Mouse (Mus musculus): ENCODE results near the gene Nmrk1. TPM values are rescaled to one million over a fixed set of nuclear protein-coding genes. Genes with fewer than 3 reads are reported as not detected.
A peak's percentile ranks its signal among the peaks of the same experiment; 100 is the strongest.

Gene Nmrk1
- polyA plus RNA-seq, 1 experiment from 2014 or later: 12.6 TPM

DNA sequence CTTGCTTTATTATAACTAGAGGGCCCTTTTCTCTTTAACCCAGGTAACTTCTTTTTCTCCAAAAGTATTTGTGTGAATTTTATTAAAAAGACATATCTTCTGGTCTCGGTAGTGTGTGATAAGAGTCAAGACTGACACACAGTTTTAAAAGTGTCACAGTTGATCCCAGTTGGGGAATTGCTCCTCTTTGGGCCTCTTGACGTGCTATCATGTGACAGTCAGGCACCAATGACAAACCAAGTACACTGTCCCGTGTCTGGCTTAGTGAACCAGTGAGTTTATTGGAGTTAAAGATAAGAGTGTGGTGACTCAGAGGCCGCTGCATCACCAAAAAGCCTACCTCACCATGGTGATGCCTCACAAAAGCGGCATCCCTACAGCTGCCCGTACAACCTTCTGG lies 12.3 kb downstream of the Nmrk1 start:
- Histone ChIP-seq H3K4me3 (ENCODE audit: low read depth, low read length) (no peak overlapping the region), H3K36me3 (replicated peaks; ENCODE audit: insufficient read depth, low read length) (peaks cover 5% of the 10 kb centered on the region; the same call in 1 of the 2 replicates), H3K4me2 (ENCODE audit: low read depth, low read length) (peak overlapping the region; percentile 39), H3K27ac (ENCODE audit: low read depth) (peak overlapping the region; percentile 70; the same call in 1 of the 2 replicates), H3K4me1 (ENCODE audit: insufficient read depth) (0 out of 2 replicates have a peak, but pooled peaks cover 3% of the 10 kb centered on the region), H3K27me3 (ENCODE audit: insufficient read depth, low read length) (no peaks in the 10 kb centered on the region), H3K9me3 (ENCODE audit: low read length) (no peaks in the 10 kb centered on the region), H3K9ac (replicated peaks) (no peak overlapping the region)
- peak; percentile 91 for ATAC-seq
- 44% methylated on average over 6 of the region's 6 CpGs for WGBS (ENCODE audit: insufficient replicate concordance)
- TF ChIP-seq EP300 (IDR thresholded peaks at IDR 0.05; ENCODE audit: low read depth): peak; percentile 31; the same call in 1 of the 2 replicates
- TF ChIP-seq CTCF (IDR thresholded peaks at IDR 0.05; ENCODE audit: low read depth): no peak
- peak; percentile 36 for DNase-seq

DNA sequence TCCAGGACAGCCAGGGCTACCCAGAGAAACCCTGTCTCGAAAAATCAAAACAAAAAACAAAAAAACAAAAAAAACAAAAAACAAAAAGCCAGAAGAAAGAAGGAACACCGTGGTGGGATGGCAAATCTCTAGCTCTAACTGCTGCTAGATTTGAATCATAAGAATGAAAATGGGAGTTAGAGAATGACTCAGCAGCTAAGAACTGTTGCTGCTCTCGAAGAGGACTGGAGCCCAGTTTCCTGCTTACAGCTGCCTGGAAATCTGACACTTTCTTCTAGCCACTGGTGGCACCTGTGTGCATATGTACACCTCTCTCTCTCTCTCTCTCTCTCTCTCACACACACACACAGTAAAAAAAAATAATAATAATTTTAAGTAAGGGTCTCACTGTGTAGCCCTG lies 14.6 kb downstream of the Nmrk1 start:
- DNase-seq (no peak), ATAC-seq (peak; percentile 18; the same call in 1 of the 2 replicates)
- Histone ChIP-seq H3K9me3 (ENCODE audit: low read length) (no peaks in the 10 kb centered on the region), H3K9ac (replicated peaks) (no peak overlapping the region), H3K4me1 (ENCODE audit: insufficient read depth) (0 out of 2 replicates have a peak, but pooled peaks cover 3% of the 10 kb centered on the region), H3K4me2 (ENCODE audit: low read depth, low read length) (no peak overlapping the region), H3K36me3 (replicated peaks; ENCODE audit: insufficient read depth, low read length) (peaks cover 5% of the 10 kb centered on the region; the same call in 1 of the 2 replicates), H3K4me3 (ENCODE audit: low read depth, low read length) (no peak overlapping the region), H3K27ac (ENCODE audit: low read depth) (peak overlapping the region; percentile 67), H3K27me3 (ENCODE audit: insufficient read depth, low read length) (no peaks in the 10 kb centered on the region)
- WGBS (ENCODE audit: insufficient replicate concordance): 40% methylated on average over 3 of the region's 3 CpGs
- TF ChIP-seq EP300 (IDR thresholded peaks at IDR 0.05; ENCODE audit: low read depth): no peak
- no peak for TF ChIP-seq CTCF (IDR thresholded peaks at IDR 0.05; ENCODE audit: low read depth)

- TF ChIP-seq CTCF (IDR thresholded peaks at IDR 0.05; ENCODE audit: low read depth): no peak
- TF ChIP-seq EP300 (IDR thresholded peaks at IDR 0.05; ENCODE audit: low read depth): 0 out of 2 replicates have a peak, but pooled peaks have one; percentile 35
- 21% methylated on average over 5 of the region's 5 CpGs for WGBS (ENCODE audit: insufficient replicate concordance)
- Histone ChIP-seq H3K4me1 (ENCODE audit: insufficient read depth) (0 out of 2 replicates have a peak, but pooled peaks cover 3% of the 10 kb centered on the region), H3K9ac (replicated peaks) (no peak overlapping the region), H3K27me3 (ENCODE audit: insufficient read depth, low read length) (no peaks in the 10 kb centered on the region), H3K9me3 (ENCODE audit: low read length) (no peaks in the 10 kb centered on the region), H3K36me3 (replicated peaks; ENCODE audit: insufficient read depth, low read length) (peaks cover 5% of the 10 kb centered on the region; the same call in 1 of the 2 replicates), H3K4me2 (ENCODE audit: low read depth, low read length) (no peak overlapping the region), H3K4me3 (ENCODE audit: low read depth, low read length) (no peak overlapping the region), H3K27ac (ENCODE audit: low read depth) (peak overlapping the region; percentile 67)
- DNase-seq: no peak
- peak; percentile 71 for ATAC-seq
These were observed 15.2 kb downstream of the Nmrk1 start for GRCm38 (mm10) chr19:18646853-18647420.

DNA sequence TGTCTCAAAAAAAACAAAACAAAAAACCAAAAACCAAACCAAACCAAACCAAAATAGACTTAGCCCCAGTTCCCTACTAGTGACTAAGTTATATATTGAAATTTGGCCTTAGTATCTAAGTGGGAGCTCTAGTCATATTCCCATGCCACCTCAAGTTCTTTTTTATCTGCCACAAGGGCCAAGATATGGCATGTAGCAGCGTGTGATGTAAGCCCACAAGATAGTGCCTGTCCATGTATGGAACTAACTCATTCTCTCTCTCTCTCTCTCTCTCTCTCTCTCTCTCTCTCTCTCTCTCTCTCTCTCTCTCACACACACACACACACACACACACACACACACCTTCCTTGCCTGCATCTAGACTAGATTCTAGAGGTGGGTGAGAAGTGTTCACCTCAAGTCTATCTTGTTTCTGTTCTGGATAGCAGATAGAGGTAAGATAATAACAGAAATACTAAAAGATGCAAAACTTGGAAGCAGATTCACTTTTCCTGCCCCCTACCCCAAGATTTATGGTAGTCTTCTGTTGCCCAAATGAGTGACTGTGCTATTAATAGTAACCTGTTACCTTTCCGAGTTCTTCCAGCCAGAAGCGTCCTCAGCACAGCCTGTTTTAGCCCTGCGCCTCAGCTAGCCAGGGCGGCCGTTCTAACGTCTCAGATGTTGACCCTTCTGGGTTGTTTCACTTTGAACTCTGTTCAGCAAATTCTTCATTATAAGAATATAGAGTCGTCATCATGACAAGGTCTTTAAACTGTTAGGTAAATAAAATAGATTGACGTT lies 16.2 kb downstream of the Nmrk1 start:
- Histone ChIP-seq H3K36me3 (replicated peaks; ENCODE audit: insufficient read depth, low read length) (peaks cover 3% of the 10 kb centered on the region; the same call in 1 of the 2 replicates), H3K4me2 (ENCODE audit: low read depth, low read length) (no peak overlapping the region), H3K9me3 (ENCODE audit: low read length) (no peaks in the 10 kb centered on the region), H3K4me3 (ENCODE audit: low read depth, low read length) (no peak overlapping the region), H3K4me1 (ENCODE audit: insufficient read depth) (0 out of 2 replicates have a peak, but pooled peaks cover 3% of the 10 kb centered on the region), H3K27me3 (ENCODE audit: insufficient read depth, low read length) (no peaks in the 10 kb centered on the region), H3K27ac (ENCODE audit: low read depth) (no peak overlapping the region), H3K9ac (replicated peaks) (no peak overlapping the region)
- DNase-seq (no peak), ATAC-seq (no peak)
- TF ChIP-seq CTCF (IDR thresholded peaks at IDR 0.05; ENCODE audit: low read depth) (no peak), EP300 (IDR thresholded peaks at IDR 0.05; ENCODE audit: low read depth) (no peak)
- WGBS (ENCODE audit: insufficient replicate concordance): 76% methylated on average over 9 of the region's 9 CpGs

DNA sequence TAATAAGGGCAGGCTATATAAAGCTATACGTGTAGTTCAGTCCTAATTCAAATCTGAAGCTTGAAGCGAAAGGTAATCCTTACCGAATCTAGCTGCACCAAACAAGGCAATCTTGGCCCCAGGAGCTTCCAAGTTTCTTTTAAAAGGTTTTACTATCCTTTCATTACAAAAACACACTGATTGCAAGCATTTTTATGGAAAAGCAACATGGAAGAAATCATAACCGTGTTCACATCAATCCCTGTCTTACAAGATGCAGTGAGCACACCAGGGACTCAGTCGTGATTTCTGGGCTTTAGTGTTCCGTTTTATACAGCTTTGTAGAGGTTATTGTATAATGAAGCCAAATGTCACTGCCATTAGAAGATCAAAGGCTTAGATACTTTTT lies 16.8 kb downstream of the Nmrk1 start:
- no peak overlapping the region for H3K4me2 ChIP-seq (ENCODE audit: low read depth, low read length)
- no peak overlapping the region for H3K27ac ChIP-seq (ENCODE audit: low read depth)
- no peaks in the 10 kb centered on the region for H3K27me3 ChIP-seq (ENCODE audit: insufficient read depth, low read length)
- ATAC-seq (no peak), DNase-seq (no peak)
- no peak for TF ChIP-seq EP300 (IDR thresholded peaks at IDR 0.05; ENCODE audit: low read depth)
- TF ChIP-seq CTCF (IDR thresholded peaks at IDR 0.05; ENCODE audit: low read depth): no peak
- H3K36me3 ChIP-seq (replicated peaks; ENCODE audit: insufficient read depth, low read length): peaks cover 3% of the 10 kb centered on the region; the same call in 1 of the 2 replicates
- no peak overlapping the region for H3K4me3 ChIP-seq (ENCODE audit: low read depth, low read length)
- H3K4me1 ChIP-seq (ENCODE audit: insufficient read depth): 0 out of 2 replicates have a peak, but pooled peaks cover 3% of the 10 kb centered on the region
- H3K9me3 ChIP-seq (ENCODE audit: low read length): no peaks in the 10 kb centered on the region
- WGBS (ENCODE audit: insufficient replicate concordance): 86% methylated on average over 6 of the region's 6 CpGs
- H3K9ac ChIP-seq (replicated peaks): no peak overlapping the region

DNA sequence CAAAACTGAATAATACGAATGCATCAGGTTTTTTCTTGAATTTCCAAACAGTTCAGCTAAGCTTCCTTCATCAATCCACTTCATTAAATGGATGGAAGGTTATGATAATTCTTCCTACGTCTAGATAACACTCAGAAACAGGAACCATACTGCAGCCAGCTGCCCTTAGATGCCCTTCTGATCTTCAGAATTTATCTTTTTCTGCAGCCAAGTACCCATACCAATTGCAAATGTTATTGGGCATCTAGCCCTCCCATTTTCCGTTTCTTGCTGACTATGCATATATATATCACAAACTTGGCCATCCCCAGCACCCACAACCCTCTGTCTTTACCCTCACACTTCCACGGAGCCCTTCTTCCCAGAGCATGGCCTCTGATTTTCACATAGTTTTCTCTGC lies 18.2 kb downstream of the Nmrk1 start:
- Histone ChIP-seq H3K4me2 (ENCODE audit: low read depth, low read length) (no peak overlapping the region), H3K9ac (replicated peaks) (no peak overlapping the region), H3K27me3 (ENCODE audit: insufficient read depth, low read length) (no peaks in the 10 kb centered on the region), H3K27ac (ENCODE audit: low read depth) (0 out of 2 replicates have a peak overlapping the region, but pooled peaks have one; percentile 31), H3K4me3 (ENCODE audit: low read depth, low read length) (no peak overlapping the region), H3K36me3 (replicated peaks; ENCODE audit: insufficient read depth, low read length) (peaks cover 3% of the 10 kb centered on the region; the same call in 1 of the 2 replicates), H3K4me1 (ENCODE audit: insufficient read depth) (peaks cover 6% of the 10 kb centered on the region; the same call in 1 of the 2 replicates), H3K9me3 (ENCODE audit: low read length) (no peaks in the 10 kb centered on the region)
- 49% methylated on average over 4 of the region's 4 CpGs for WGBS (ENCODE audit: insufficient replicate concordance)
- TF ChIP-seq EP300 (IDR thresholded peaks at IDR 0.05; ENCODE audit: low read depth) (no peak), CTCF (IDR thresholded peaks at IDR 0.05; ENCODE audit: low read depth) (no peak)
- ATAC-seq (no peak), DNase-seq (no peak)
